Mouse (Mus musculus) brain, embryonic 18.5 days (tissue): ENCODE measurements at regions not wholly inside any gene's neighbourhood (a gene's known extent, or its start where the extent isn't known, plus 50 kb on each side); places are given as distances from the start of the nearest gene placed in this dataset.

Source experiments
- DNase-seq: peaks from one replicate; pipeline ENCODE4 v3.0.0-alpha.2; 2012; ENCODE audit warnings: low read depth, low spot score

DNA sequence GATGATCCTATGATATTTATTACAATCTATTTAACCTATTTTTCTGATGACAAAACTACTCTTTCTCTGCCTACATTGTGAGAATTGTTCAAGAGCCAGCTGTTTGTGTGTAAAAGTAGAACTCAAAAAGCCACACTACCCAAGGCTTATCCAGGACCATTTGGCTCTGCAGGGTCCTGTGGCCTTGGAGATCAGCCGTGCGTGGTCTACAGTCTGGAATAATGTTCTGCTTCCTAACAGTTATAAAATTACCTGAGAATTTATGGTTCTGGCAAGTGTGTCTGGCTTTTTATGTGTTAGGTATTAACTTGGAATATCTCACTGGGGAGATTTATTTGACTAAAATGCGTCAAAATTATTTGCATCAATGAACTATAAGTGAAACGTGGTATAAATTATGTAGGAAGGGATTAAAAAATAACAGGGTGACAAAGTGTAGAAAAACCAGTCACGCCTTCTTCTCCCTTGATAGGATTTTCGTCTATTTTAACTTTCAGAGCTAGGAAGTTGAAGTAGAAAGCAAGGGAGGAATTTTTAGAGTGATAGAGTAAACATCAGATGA, 1789.0 kb upstream of the Gm7489 start:
- DNase-seq: no peak

DNA sequence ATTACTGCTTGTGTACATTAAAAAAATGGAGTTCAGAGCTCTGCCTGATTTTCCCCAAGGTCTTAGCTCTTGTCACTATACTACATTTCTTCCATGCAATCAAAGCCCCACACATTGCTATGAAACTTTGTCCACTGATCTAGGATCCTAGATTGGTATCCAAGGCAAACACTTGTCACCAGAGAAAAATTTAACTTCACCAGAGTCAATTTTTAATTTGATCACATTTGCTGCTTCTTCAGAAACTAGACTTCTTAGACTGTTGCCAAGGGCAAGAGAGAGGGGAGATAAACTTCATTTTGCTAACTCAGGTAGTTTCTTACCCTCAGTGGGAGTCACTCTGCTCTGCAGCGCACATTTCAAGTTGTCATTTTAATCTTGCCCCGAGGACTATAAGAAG, 1775.9 kb upstream of the Gm7489 start:
- DNase-seq: no peak

DNA sequence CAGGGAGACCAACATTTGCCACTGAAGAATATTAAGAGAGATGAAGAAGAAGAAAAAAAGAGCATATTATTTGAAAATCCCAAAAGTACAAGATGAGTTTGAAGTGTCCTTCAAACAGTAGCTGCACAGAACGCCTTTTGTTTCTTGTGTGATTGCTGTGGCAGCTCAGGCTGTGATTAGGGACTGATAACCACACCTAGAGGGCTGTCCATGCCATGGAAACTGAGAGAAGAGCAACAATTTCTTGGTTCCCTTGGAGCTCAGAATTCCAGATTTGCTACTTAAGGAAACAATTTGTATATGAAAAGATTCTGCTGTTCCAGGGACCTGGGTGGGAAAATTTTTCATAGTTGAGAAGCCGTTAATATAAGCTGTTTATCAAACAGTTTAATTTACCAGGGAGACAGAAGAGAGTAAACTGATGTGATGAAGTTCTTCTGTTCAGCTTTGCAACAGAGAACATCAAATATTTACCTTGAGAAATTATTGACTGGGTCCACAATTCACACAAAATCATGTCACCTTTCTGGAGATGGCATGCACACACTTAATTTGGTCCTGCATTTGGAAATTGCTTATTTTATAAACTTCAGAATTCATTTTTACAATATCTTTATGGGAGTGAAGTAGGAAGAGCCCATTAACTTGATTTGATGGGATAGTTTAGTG, 1770.2 kb upstream of the Gm7489 start:
- DNase-seq: no peak

DNA sequence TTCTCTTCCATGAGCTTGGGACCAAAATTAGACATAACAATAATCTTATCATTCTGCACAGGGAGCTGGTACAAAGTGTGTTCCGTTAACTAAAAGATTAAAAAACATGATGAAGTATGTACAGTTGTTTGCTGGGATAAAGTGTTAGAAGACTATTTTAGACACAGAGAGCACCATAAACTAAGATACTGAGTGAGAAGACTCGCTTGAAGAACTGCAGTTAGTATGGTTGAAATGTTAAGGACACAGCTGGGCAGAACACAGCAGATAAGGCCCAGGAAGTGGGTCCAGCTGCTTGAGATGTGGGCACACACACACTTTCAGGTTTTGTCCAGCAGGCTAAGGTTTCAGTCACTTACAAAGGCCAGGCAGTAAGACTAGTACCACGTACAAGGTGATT, 1748.0 kb upstream of the Gm7489 start:
- DNase-seq: no peak

DNA sequence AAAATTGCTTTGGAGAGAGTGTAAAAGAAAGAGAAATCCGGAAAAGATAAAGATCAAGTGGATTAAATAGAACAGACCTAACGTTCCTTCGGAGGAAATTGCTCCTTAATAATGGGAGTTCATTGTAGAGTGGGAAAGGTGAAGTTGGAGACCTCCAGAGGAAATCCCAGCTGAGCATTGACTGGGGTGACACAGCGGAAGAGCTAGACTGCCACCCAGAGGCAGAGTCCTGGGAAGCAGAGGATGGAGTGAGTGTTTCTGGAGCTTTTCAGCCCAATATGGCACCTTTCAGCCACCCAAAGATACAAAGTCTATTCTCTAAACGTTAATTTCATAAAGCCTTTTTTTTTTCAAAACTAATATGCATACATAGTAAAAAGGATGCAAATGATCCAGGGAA, 1731.3 kb upstream of the Gm7489 start:
- DNase-seq: no peak

DNA sequence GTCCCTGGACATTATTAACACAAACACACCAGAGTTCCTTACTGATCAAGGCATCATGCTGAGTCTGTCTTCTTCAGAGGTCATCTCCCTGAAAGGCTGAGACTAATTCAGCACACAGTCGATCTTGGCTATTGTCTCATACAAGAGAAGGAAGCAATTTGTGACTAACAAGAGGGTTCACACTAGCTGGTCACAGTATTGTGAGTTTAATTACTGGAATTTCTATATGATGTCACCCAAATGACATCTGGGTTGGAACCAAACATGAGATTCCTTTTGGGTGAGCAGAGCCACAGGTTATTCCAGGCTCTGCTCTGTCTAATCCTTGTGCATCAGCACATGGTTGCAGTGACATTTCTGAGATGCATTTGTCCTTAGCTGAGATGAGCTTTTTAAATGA, 1728.9 kb upstream of the Gm7489 start:
- DNase-seq: no peak

DNA sequence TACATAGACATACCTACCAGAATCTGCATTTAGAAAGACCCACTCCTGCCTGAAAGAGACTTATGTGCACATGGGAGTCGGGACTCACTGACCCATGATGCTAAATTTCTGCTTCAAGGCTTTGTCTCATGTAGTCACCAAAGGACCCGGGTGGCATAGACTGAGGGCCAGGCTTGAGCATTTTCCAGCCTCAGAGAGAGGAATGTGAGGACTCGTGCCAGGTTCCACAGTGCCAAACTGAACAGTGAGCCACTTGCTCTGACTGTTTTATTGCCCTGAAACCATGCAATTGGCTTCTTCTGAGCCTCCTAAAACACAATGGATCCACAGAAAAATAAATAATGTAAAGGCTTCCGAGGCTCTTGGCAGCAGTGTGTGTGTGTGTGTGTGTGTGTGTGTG, 1727.9 kb upstream of the Gm7489 start:
- DNase-seq: no peak

DNA sequence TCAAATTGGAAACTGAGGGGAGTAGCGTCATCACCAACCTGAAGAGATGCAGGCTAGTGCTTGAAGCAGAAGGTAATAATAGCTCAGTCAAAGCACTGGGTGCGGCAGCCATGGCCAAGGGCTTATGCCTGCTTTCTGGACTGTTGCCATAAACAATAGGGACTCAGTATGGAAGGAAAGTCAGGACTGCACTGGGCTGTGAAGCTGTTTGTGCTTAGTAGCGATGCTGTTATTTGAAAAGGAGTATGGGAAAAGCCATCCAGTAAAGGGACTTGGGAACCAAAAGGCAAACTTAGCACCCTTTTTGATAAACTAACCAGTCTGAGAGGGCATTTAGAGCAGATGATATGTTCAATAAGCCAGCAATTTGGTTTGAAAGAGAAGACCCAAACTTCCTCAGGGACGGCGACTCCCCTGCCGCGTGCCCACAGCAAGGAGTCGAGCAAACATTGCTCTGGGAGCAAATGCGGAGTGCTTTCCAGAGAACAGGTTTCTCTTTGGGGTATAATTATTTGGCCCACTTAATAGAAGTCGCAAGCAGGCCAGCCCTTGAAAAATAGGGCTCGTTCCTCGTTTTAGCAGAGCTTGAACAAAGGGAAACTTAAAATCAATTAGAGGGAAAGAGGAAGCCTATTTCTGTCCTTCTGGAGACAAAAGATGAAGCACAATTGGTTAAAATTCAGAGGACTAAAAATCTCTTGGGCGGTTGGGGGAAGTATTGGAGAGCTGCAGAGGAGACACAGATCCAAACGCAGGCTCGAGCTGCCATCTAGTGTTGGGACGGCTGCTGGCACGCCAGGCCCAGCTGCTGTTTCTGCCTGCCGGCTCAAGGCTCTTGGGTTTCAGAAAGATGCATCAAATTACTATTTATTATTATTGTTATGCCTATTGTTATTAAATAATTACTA, 1724.3 kb upstream of the Gm7489 start:
- peak; percentile 79 for DNase-seq

DNA sequence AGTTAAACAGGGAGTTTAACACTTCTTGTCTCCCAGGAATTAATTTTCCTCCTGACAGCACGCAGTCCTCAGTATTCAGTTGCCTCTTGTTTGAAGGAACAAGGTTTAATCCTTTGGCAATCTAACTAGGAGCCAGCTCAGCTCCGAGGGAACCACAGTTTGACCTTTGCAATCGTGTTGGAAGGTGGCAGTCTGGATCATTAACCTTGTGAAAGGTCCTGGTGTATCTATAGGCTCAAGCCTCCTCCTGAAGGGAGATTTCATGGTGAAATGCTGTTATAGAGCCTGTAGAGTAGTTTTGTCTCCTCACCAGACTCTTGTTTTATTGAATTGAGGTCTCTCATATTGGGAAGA, 1723.6 kb upstream of the Gm7489 start:
- DNase-seq: no peak

DNA sequence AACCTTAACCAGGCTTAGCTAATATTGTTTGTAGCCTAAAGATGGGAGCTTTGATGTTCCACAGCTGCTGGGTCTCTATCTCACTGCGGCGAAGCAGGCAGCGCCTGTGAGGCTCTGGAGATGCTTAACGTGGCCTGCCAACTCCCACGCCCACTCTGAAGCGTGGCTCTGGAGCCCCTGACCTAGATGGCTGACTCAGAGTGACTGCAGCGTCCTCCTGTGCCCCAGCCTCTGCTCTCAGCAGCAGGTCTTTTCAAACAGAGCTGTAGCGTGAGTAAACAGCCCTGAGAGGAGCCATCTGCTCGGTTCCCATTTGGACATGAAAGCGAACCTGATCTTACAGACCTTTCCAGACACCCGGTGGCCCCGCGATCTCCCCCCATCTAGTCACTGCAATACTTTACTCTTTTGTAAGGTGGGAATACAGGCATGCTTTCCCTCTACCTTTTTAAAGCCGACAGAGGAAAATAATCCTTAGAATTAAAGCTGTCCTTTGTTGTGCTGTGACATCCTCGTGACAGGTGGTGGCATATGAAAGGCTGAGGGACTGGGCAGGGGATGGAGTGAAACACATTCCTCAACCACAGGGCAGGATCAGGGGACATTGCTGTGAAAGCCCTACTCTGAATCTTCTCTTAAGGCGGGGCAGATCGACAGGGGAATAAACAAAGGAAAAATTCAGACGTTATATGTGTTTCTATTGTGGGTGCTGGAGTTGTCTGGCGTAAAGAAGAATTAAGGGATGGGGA, 1723.0 kb upstream of the Gm7489 start:
- DNase-seq: no peak

DNA sequence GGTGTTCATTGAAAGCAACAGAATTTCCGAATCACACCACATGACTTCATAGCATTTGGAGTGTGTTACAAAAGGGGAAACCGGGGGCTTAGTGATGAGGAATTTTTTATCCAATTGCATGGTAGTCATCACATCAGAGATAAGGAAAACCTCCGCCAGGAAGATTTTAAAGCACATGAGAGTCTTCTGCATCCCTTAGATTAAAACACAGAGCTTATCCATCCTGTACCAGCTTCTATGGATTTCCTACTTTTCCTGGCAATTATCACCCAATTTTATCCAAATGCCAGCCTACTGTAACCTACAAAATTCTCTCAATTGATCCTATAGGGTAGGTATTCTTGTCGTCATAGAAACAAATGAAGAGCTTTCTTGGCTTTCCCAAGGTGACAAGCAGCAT, 1718.6 kb upstream of the Gm7489 start:
- DNase-seq: no peak

DNA sequence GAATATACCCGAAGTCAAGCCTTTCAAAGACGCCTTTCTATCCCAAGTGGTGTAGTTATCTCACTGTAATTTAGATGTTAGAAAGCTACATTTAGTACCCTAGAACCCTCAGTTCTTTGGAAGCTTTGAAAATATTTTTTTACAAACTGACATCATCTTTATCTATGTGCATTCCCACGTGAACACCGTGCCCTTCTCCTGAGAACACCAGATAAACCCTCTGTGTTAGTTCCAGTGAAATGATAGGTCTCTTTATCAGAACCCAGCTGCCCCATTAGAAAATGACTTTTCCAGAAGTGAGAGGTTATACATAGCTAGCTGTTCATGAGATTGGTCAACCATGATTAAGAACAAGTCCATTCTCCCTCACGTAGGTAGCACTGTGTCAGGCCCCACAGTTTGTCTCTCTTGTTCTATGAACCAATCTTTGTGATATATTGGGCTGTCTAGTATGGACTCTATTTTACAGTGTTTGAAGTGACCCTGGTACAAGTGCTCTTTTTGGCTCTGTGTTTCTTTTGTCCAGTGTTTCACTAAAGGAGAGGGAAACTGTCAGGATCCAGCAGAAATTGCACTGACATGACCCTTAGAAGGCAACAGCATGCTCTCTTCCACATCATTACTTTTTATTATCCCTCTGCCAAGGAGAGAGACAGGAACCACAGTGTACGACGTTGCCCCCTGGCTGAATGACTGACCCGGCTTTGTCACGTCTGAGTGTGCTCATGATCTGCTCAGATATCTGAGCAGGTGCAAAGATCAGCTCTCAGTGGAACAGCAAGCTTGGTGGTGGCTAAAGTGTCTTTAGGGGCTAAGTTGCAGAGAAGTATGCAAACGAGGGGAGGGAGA, 1717.9 kb upstream of the Gm7489 start:
- no peak for DNase-seq

DNA sequence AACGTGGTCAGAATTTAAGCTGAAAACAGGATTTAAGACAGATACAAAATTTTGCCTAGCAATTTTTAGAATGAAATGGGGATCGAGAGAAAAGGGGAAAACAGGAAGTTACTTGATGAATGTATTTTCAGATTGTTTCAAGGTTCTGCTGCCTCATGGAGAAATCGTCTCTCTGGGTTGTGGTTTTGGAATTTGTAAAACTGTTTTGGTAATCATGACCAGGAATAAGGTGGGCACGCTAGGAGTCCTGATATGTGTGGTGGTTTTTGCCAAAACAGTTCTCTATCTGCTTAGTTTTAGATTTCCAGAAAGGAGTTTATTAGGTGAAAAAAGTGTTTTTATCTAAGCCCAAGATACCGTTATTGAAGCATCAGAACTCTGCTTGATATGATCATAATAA, 1716.9 kb upstream of the Gm7489 start:
- no peak for DNase-seq

DNA sequence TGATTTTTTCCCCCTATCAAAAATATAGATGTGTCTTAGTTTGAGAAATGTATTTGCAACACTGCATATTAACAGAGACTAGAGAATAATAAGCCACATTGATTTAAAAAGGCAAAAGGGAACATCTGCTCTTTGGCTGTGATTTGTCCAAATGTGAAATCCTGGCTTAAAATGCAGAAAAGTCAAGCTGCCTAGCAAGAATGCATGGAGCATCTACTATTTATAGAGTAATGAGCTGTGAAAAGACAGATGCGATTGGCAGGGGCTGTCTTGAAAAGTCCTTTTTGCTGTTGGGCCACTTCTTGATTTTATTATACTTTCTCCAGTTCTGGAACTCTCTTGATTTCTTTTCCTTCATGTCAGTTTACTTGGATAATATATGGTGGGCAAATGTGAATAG, 1707.8 kb upstream of the Gm7489 start:
- no peak for DNase-seq

DNA sequence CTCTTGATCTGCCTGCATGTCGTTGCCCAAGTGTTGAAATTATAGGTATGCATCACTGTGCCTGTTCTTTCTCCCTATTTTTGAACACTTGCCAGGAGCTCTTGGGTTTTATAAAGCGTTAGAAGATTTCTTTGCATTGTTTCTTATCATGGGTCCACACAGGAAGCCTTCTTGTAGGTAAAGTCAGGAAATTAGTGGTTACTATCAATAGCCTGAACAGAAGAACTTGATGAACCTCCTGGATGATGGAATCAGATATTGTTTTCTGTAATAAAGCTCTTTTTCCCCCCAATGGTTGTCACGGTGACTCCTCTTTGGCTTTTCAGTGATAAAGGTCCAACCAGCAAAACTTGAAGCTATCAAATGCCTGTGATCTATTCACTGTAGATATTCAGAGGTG, 1706.0 kb upstream of the Gm7489 start:
- DNase-seq: no peak

DNA sequence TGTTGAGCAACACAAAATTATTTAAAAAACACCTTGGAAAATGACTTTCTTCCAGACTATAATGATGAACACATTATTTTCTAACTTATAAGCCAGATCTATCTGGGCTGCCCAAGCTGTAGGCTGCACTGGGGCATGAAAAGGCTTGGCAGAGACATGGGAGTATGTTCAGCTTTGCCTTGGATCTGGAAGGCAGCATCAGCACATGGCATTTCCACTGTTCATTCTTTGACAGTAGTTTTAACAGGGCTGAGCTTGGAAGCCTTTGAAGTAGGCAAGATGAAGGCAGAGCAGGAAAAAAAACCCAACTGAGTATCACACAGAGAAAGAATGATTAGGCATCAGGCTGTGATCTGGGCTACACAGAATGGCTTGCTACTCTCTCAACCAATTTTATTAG, 1705.3 kb upstream of the Gm7489 start:
- no peak for DNase-seq

DNA sequence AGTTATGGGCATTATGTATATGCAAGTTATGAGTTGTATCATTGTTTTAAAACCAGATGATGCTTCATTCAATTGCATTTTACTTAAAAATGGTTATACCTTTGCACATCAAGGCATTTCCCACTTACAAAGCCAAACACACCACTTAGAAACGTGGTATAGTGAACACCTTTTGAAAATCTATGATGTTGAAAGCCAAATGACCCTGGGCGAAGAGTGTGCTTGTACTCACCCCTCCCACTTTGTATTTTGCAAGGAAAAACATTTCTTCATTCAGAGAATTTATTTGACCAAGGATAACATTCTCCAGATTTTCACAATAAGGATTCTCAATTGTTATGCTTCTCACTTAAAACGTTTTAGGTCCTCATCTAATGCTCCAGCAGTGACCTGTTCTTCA, 1693.5 kb upstream of the Gm7489 start:
- DNase-seq: no peak

DNA sequence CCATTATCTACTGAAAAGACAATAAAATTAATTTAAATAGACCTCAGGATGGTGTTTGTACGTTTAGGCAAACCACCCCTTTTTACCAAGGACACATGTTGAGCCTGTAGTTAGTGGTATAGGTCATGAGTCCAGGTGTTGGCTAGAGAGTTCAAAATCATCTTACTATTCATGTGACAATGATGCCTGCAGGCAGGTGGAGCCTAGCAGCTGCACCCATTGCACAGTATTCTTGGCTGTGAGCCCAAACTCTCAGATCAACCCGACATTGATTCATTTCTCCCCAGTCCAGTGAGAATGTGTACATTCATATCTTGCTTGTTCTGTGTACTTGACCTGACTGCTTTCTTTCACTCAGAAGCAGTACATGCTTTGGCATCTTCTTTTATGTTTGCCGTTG, 1677.4 kb upstream of the Gm7489 start:
- DNase-seq: no peak

DNA sequence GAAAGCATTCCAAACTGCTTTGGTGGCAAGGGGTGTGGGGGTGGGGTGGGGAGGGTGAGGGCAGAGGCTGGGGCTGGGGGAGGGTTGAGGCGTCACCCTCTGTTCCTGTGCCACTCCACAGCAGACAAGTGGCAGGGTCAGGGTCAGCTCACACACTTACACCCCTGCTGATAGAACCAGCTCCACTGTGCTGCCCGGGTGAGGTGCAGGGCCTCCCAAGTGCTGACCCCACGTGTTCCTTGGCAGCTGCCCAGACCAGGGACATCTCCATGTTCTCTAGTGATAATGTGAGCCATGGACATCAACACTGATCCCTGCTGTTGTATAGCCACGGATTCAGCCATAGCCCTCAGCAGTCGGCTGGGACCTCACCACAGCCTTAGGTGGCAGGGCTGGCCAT, 1652.3 kb upstream of the Gm7489 start:
- DNase-seq: no peak

DNA sequence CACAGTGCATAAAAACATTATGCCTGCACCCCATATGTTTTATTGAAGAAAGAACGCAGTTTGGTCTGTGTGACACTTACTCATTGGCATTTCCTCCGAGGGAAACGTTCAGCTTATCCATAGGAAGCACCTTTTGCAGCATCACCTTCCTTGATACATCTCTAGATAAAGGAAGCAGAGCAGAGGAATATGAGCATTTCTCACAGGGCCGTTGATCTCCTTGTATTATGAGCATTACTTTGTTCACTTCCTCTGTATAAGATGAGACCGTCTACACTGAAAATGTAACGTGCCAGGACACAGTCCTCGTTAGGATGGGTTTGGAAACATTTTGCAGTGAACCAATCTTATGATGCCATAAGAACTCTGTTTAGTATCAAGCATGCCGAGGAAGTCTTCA, 1648.5 kb upstream of the Gm7489 start:
- no peak for DNase-seq

DNA sequence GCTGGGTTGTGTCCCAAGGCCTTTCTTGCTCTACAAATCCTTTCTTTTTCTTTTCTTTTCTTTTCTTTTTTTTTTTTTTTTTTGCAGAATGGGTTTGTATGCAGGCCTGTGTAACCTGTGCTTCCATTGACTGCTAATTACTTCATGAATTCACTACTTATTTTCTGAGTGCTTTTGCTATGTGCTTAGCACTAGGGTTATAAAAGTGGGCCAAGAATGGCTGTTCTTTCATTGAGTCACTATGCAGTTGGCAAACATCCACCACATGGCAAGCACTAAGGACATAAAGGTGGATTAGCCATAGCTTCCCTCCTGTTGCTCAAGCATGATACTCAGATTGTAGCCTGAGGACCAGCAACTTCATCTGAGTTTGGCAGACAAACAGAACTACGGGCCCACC, 1641.8 kb upstream of the Gm7489 start:
- no peak for DNase-seq
